Mouse (Mus musculus): ENCODE results near the gene Gm281. TPM values are rescaled to one million over a fixed set of nuclear protein-coding genes. Genes with fewer than 3 reads are reported as not detected.

Gm281 gene
- polyA plus RNA-seq, 1 experiment from 2014 or later = not detected

DNA sequence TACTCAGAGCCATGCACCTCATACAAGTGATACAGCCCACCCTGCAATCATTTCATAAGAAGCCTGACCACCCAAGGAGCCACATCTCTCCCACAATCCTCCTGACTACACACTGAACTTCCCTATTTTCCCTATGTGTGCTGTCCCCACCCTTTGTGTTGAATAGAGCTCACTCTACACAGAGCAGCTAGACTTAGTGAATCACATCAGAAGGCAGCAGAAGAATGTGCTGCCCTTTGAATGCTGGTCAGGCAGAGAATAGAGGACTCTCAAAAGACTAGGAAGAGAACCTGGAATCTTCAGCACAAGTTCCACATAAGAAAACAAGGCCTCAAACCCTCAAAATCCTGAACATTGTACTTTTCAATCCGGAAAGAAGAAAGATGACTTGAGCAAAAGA is 7.8 kb downstream of the Gm281 start:
- no peak for ATAC-seq

GRCm38 (mm10) chr14:13901611-13902067 is 12.6 kb downstream of the Gm281 start:
- Histone ChIP-seq H3K27me3 (replicated peaks; ENCODE audit: control insufficient read depth, insufficient read depth, low read length) (no peaks in the 10 kb centered on the region), H3K27ac (ENCODE audit: low read depth, low read length) (no peak overlapping the region), H3K36me3 (ENCODE audit: control insufficient read depth, insufficient read depth) (no peaks in the 10 kb centered on the region), H3K4me1 (replicated peaks; ENCODE audit: control insufficient read depth, insufficient read depth, low read length) (no peaks in the 10 kb centered on the region), H3K9me3 (ENCODE audit: control insufficient read depth) (no peaks in the 10 kb centered on the region), H3K9ac (ENCODE audit: low read depth, low read length) (peak overlapping the region; percentile 24; the same call in 1 of the 2 replicates), H3K4me3 (ENCODE audit: low read depth, low read length) (peak overlapping the region; percentile 48), H3K4me2 (replicated peaks; ENCODE audit: low read depth) (peak overlapping the region; percentile 81)
- under 1% methylated on average over 22 of the region's 22 CpGs for WGBS
- ATAC-seq = peak; percentile 67
- peak; percentile 84 for TF ChIP-seq CTCF (IDR thresholded peaks at IDR 0.05; ENCODE audit: low read depth)

More for the DNA sequence above, 7.8 kb downstream of the Gm281 start:
- H3K4me3 ChIP-seq (ENCODE audit: low read depth, low read length) = no peak overlapping the region
- no peak overlapping the region for H3K27ac ChIP-seq (ENCODE audit: low read depth, low read length)
- H3K36me3 ChIP-seq (ENCODE audit: control insufficient read depth, insufficient read depth) = no peaks in the 10 kb centered on the region
- 94% methylated on average over 1 of the region's 1 CpGs for WGBS
- H3K9me3 ChIP-seq (ENCODE audit: control insufficient read depth) = no peaks in the 10 kb centered on the region
- no peak overlapping the region for H3K9ac ChIP-seq (ENCODE audit: low read depth, low read length)
- H3K4me2 ChIP-seq (replicated peaks; ENCODE audit: low read depth) = no peak overlapping the region
- no peak for TF ChIP-seq CTCF (IDR thresholded peaks at IDR 0.05; ENCODE audit: low read depth)
- no peaks in the 10 kb centered on the region for H3K4me1 ChIP-seq (replicated peaks; ENCODE audit: control insufficient read depth, insufficient read depth, low read length)
- no peaks in the 10 kb centered on the region for H3K27me3 ChIP-seq (replicated peaks; ENCODE audit: control insufficient read depth, insufficient read depth, low read length)

GRCm38 (mm10) chr14:13895198-13895597 is 19.1 kb downstream of the Gm281 start:
- TF ChIP-seq CTCF (IDR thresholded peaks at IDR 0.05; ENCODE audit: low read depth) = no peak
- Histone ChIP-seq H3K4me3 (ENCODE audit: low read depth, low read length) (no peak overlapping the region), H3K27ac (ENCODE audit: low read depth, low read length) (no peak overlapping the region), H3K27me3 (replicated peaks; ENCODE audit: control insufficient read depth, insufficient read depth, low read length) (no peaks in the 10 kb centered on the region), H3K4me2 (replicated peaks; ENCODE audit: low read depth) (no peak overlapping the region), H3K9ac (ENCODE audit: low read depth, low read length) (no peak overlapping the region), H3K9me3 (ENCODE audit: control insufficient read depth) (no peaks in the 10 kb centered on the region), H3K4me1 (replicated peaks; ENCODE audit: control insufficient read depth, insufficient read depth, low read length) (no peaks in the 10 kb centered on the region), H3K36me3 (ENCODE audit: control insufficient read depth, insufficient read depth) (no peaks in the 10 kb centered on the region)
- no peak for ATAC-seq

DNA sequence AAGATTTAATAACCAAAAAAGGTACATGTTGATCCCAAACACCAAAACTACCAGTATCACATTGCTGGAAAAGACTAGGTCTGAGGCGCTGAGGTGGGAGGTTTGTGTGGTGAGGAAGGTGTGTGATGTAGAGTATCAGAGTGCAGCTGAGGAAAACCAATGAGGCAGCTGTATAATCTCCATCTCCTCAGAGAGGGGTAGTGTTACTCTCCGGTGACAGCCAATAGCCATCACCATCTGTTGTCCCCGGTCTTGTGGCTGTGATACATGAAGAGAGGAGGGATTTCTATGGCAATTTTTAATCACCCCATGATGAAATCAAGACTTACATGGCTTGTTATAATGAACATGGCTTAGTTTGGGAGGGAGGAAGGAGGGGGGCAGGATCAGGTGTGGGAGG is 20.5 kb downstream of the Gm281 start:
- no peak overlapping the region for H3K9ac ChIP-seq (ENCODE audit: low read depth, low read length)
- H3K4me3 ChIP-seq (ENCODE audit: low read depth, low read length) = no peak overlapping the region
- no peaks in the 10 kb centered on the region for H3K27me3 ChIP-seq (replicated peaks; ENCODE audit: control insufficient read depth, insufficient read depth, low read length)
- H3K36me3 ChIP-seq (ENCODE audit: control insufficient read depth, insufficient read depth) = no peaks in the 10 kb centered on the region
- 89% methylated on average over 3 of the region's 3 CpGs for WGBS
- no peak for TF ChIP-seq CTCF (IDR thresholded peaks at IDR 0.05; ENCODE audit: low read depth)
- H3K4me2 ChIP-seq (replicated peaks; ENCODE audit: low read depth) = no peak overlapping the region
- no peak for ATAC-seq
- H3K4me1 ChIP-seq (replicated peaks; ENCODE audit: control insufficient read depth, insufficient read depth, low read length) = no peaks in the 10 kb centered on the region
- H3K27ac ChIP-seq (ENCODE audit: low read depth, low read length) = no peak overlapping the region
- no peaks in the 10 kb centered on the region for H3K9me3 ChIP-seq (ENCODE audit: control insufficient read depth)

- no peak overlapping the region for H3K9ac ChIP-seq (ENCODE audit: low read depth, low read length)
- H3K4me1 ChIP-seq (replicated peaks; ENCODE audit: control insufficient read depth, insufficient read depth, low read length) = no peaks in the 10 kb centered on the region
- H3K9me3 ChIP-seq (ENCODE audit: control insufficient read depth) = no peaks in the 10 kb centered on the region
- H3K27ac ChIP-seq (ENCODE audit: low read depth, low read length) = no peak overlapping the region
- no peak overlapping the region for H3K4me3 ChIP-seq (ENCODE audit: low read depth, low read length)
- H3K4me2 ChIP-seq (replicated peaks; ENCODE audit: low read depth) = no peak overlapping the region
- ATAC-seq = no peak
- TF ChIP-seq CTCF (IDR thresholded peaks at IDR 0.05; ENCODE audit: low read depth) = no peak
- no peaks in the 10 kb centered on the region for H3K36me3 ChIP-seq (ENCODE audit: control insufficient read depth, insufficient read depth)
- no peaks in the 10 kb centered on the region for H3K27me3 ChIP-seq (replicated peaks; ENCODE audit: control insufficient read depth, insufficient read depth, low read length)
Observed at GRCm38 (mm10) chr14:13861416-13861815, 52.9 kb downstream of the Gm281 start.

- ATAC-seq = no peak
- H3K4me2 ChIP-seq (replicated peaks; ENCODE audit: low read depth) = no peak overlapping the region
- no peak overlapping the region for H3K27ac ChIP-seq (ENCODE audit: low read depth, low read length)
- H3K36me3 ChIP-seq (ENCODE audit: control insufficient read depth, insufficient read depth) = no peaks in the 10 kb centered on the region
- TF ChIP-seq CTCF (IDR thresholded peaks at IDR 0.05; ENCODE audit: low read depth) = 0 out of 2 replicates have a peak, but pooled peaks have one; percentile 9
- H3K9me3 ChIP-seq (ENCODE audit: control insufficient read depth) = no peaks in the 10 kb centered on the region
- no peak overlapping the region for H3K4me3 ChIP-seq (ENCODE audit: low read depth, low read length)
- no peak overlapping the region for H3K9ac ChIP-seq (ENCODE audit: low read depth, low read length)
- no peaks in the 10 kb centered on the region for H3K4me1 ChIP-seq (replicated peaks; ENCODE audit: control insufficient read depth, insufficient read depth, low read length)
- 83% methylated on average over 3 of the region's 3 CpGs for WGBS
- no peaks in the 10 kb centered on the region for H3K27me3 ChIP-seq (replicated peaks; ENCODE audit: control insufficient read depth, insufficient read depth, low read length)
Observed at GRCm38 (mm10) chr14:13812801-13813479, 101.3 kb downstream of the Gm281 start.
